Mouse (Mus musculus) MEL (cell line): ENCODE results near the gene Smchd1. TPM values are rescaled to one million over a fixed set of nuclear protein-coding genes. Genes with fewer than 3 reads are reported as not detected.

ENCODE experiments used
- DNase-seq: peaks from one replicate; pipeline ENCODE4 v3.0.0; 2011; ENCODE audit warnings: low read depth, low spot score
- H3K27ac ChIP-seq: 2 replicates; pipeline ENCODE4 v1.5.1; 2012; ENCODE audit warnings: low read depth, mild to moderate bottlenecking, control low read depth, low read length, moderate library complexity; ENCODE audit not compliant: control insufficient read depth
- H3K27me3 ChIP-seq, 2 experiments: fragments of 150-350 bp in 1 of 2; sonication (generic) in 1 of 2; 2 replicates each; pipeline ENCODE4 v1.6.1; 2012; ENCODE audit warnings: low read length in 2 of 2, mild to moderate bottlenecking in 2 of 2, improper control_type of control experiment in 1 of 2, moderate library complexity in 1 of 2; ENCODE audit not compliant: insufficient read depth in 2 of 2, control insufficient read depth in 1 of 2
- H3K36me3 ChIP-seq, 2 experiments: 2 replicates each; pipeline ENCODE4 v1.6.1; 2012 to 2014; ENCODE audit warnings: low read length in 2 of 2, improper control_type of control experiment in 1 of 2, inconsistent platforms in 1 of 2, mild to moderate bottlenecking in 1 of 2; ENCODE audit not compliant: insufficient read depth in 2 of 2, control insufficient read depth in 1 of 2
- H3K4me1 ChIP-seq, 2 experiments: fragments of 150-350 bp in 1 of 2; sonication (generic) in 1 of 2; 2 replicates each; pipeline ENCODE4 v1.6.1; 2012; ENCODE audit warnings: low read length in 2 of 2, improper control_type of control experiment in 1 of 2, mild to moderate bottlenecking in 1 of 2; ENCODE audit not compliant: insufficient read depth in 2 of 2, control insufficient read depth in 1 of 2
- H3K4me3 ChIP-seq, 2 experiments: fragments of 150-350 bp in 1 of 2; sonication (generic) in 1 of 2; 2 replicates each; pipeline ENCODE4 v1.5.1; 2012; ENCODE audit warnings: low read depth in 2 of 2, low read length in 2 of 2, mild to moderate bottlenecking in 2 of 2, moderate library complexity in 2 of 2, control low read depth in 1 of 2, improper control_type of control experiment in 1 of 2; ENCODE audit not compliant: control insufficient read depth in 1 of 2, insufficient read depth in 1 of 2
- H3K79me2 ChIP-seq: 2 replicates; pipeline ENCODE4 v1.6.1; 2012; ENCODE audit warnings: mild to moderate bottlenecking, low read length, moderate library complexity; ENCODE audit not compliant: control insufficient read depth, poor library complexity, insufficient read depth
- H3K9ac ChIP-seq: 2 replicates; pipeline ENCODE4 v1.6.1; 2012; ENCODE audit warnings: low read depth, mild to moderate bottlenecking, control low read depth, low read length, moderate library complexity; ENCODE audit not compliant: control insufficient read depth, poor library complexity, severe bottlenecking
- H3K9me3 ChIP-seq: fragments of 150-350 bp; sonication (generic); replicated peaks from 2 replicates; pipeline ENCODE4 v1.6.1; 2012; ENCODE audit warnings: mild to moderate bottlenecking, low read length, improper control_type of control experiment, moderate library complexity; ENCODE audit not compliant: insufficient read depth
- BHLHE40 ChIP-seq: IDR thresholded peaks from 2 replicates; pipeline ENCODE4 v1.6.1; 2012; ENCODE audit warnings: low read depth, mild to moderate bottlenecking, inconsistent platforms, low read length, improper control_type of control experiment, borderline replicate concordance
- CHD1 ChIP-seq: IDR thresholded peaks from 2 replicates; pipeline ENCODE4 v1.6.1; 2012; ENCODE audit warnings: low read depth, mild to moderate bottlenecking, inconsistent platforms, low read length, improper control_type of control experiment
- CHD2 ChIP-seq: IDR thresholded peaks from 2 replicates; pipeline ENCODE4 v1.6.1; 2011; ENCODE audit warnings: low read length, improper control_type of control experiment
- CTCF ChIP-seq, 3 experiments: IDR thresholded peaks in 2 of 3; conservative IDR thresholded peaks in 1 of 3; 2 replicates each; pipeline ENCODE4 v1.5.1; 2011 to 2012; ENCODE audit warnings: low read length in 3 of 3, low read depth in 2 of 3, mild to moderate bottlenecking in 2 of 3, improper control_type of control experiment in 1 of 3, inconsistent platforms in 1 of 3, mixed read lengths in 1 of 3, moderate library complexity in 1 of 3; ENCODE audit not compliant: control insufficient read depth in 1 of 3, insufficient read depth in 1 of 3, poor library complexity in 1 of 3, severe bottlenecking in 1 of 3
- GABPA ChIP-seq: IDR thresholded peaks from 2 replicates; pipeline ENCODE4 v1.6.1; 2012; ENCODE audit warnings: low read depth, mild to moderate bottlenecking, inconsistent platforms, low read length, improper control_type of control experiment, moderate library complexity
- KAT2A ChIP-seq: conservative IDR thresholded peaks from 2 replicates; pipeline ENCODE4 v1.6.1; 2012; ENCODE audit warnings: low read depth, low read length, improper control_type of control experiment, inconsistent platforms
- MAFK ChIP-seq: IDR thresholded peaks from 2 replicates; pipeline ENCODE4 v1.6.1; 2011; ENCODE audit warnings: low read depth, mild to moderate bottlenecking, low read length, improper control_type of control experiment, borderline replicate concordance
- MAX ChIP-seq: IDR thresholded peaks from 2 replicates; pipeline ENCODE4 v1.6.1; 2011; ENCODE audit warnings: low read length, improper control_type of control experiment
- MXI1 ChIP-seq: IDR thresholded peaks from 2 replicates; pipeline ENCODE4 v1.6.1; 2011; ENCODE audit warnings: mild to moderate bottlenecking, low read depth, low read length, improper control_type of control experiment
- NELFE ChIP-seq: IDR thresholded peaks from 2 replicates; pipeline ENCODE4 v1.6.1; 2011; ENCODE audit warnings: low read depth, low read length, improper control_type of control experiment
- POLR2A ChIP-seq, 2 experiments: IDR thresholded peaks; 2 replicates each; pipeline ENCODE4 v1.6.1; 2011 to 2012; ENCODE audit warnings: low read length in 2 of 2, mild to moderate bottlenecking in 2 of 2, control low read depth in 1 of 2, improper control_type of control experiment in 1 of 2, low read depth in 1 of 2, moderate library complexity in 1 of 2; ENCODE audit not compliant: control insufficient read depth in 1 of 2, insufficient read depth in 1 of 2, poor library complexity in 1 of 2
- POLR2AphosphoS2 ChIP-seq: IDR thresholded peaks from 2 replicates; pipeline ENCODE4 v1.6.1; 2011; ENCODE audit warnings: low read length, improper control_type of control experiment
- POLR2AphosphoS5 ChIP-seq: IDR thresholded peaks from 2 replicates; pipeline ENCODE4 v1.6.1; 2012; ENCODE audit warnings: low read depth, borderline replicate concordance, mild to moderate bottlenecking, inconsistent platforms, low read length, moderate library complexity, mixed read lengths
- RAD21 ChIP-seq: IDR thresholded peaks from 2 replicates; pipeline ENCODE4 v1.6.1; 2011; ENCODE audit warnings: mild to moderate bottlenecking, low read depth, low read length, improper control_type of control experiment
- RCOR1 ChIP-seq: IDR thresholded peaks from 2 replicates; pipeline ENCODE4 v1.6.1; 2012; ENCODE audit warnings: low read depth, mild to moderate bottlenecking, inconsistent platforms, low read length, improper control_type of control experiment
- SMC3 ChIP-seq: IDR thresholded peaks from 2 replicates; pipeline ENCODE4 v1.6.1; 2011; ENCODE audit warnings: low read depth, low read length, improper control_type of control experiment
- ZMIZ1 ChIP-seq: IDR thresholded peaks from 2 replicates; pipeline ENCODE4 v1.6.1; 2012; ENCODE audit warnings: low read depth, mild to moderate bottlenecking, inconsistent platforms, low read length, improper control_type of control experiment, moderate library complexity
- polyA plus RNA-seq, 2 experiments: library from polyadenylated mRNA; stranded (reverse) in 1 of 2; unstranded in 1 of 2; fragments of >175 nt in 1 of 2; fragments of >200 nt in 1 of 2; gene quantifications; 2 replicates each; pipeline versions ENCODE4 v1.2.1 to v1.2.4; 2012; ENCODE audit warnings: low replicate concordance in 2 of 2, low read depth in 1 of 2; ENCODE audit not compliant: insufficient read length in 2 of 2, insufficient read depth in 1 of 2, missing spikeins in 1 of 2
- total RNA-seq: library from RNA; depleted of rRNA; stranded (reverse); fragments of 300-350 nt; gene quantifications from 2 replicates; pipeline ENCODE4 v1.2.3, GENCODE M21; 2012

Smchd1 gene
- total and polyA plus RNA-seq, 3 experiments, result 43.6 to 164 (median 45.7) TPM

DNA sequence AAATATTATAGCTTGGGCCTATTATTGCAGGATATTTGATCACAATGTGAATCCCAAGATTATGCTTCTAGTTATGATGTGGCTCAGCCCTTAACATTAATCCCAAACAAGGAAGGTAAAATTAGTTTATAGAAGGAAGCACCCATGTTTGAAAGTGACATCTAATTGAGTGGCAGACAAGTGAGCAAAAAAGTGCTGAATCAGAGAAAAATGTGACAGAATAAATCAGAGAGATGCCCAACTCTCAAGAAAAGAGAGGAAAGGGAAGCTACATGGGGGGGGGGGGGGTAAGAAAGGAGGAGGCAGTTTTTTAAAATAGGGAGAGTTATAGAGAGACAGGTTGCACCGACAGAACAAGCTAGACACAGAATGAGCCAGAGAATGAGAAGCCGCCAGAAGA is 3.9 kb downstream of the Smchd1 start:
- H3K27ac ChIP-seq, result no peak overlapping the region
- peaks cover 9% of the 10 kb centered on the region in 2 experiments for H3K4me1 ChIP-seq
- DNase-seq, result no peak
- peaks cover 0 to 17% of the 10 kb centered on the region in 2 experiments; a peak in 3 of 4 replicates for H3K36me3 ChIP-seq
- no peaks in the 10 kb centered on the region for H3K27me3 ChIP-seq
- no peak overlapping the region for H3K4me3 ChIP-seq
- H3K9me3 ChIP-seq, result no peaks in the 10 kb centered on the region
- TF ChIP-seq MAFK, result peak; percentile 74
- no peak for TF ChIP-seq MXI1
- no peak overlapping the region for H3K9ac ChIP-seq
- H3K79me2 ChIP-seq, result peaks cover 74% of the 10 kb centered on the region

DNA sequence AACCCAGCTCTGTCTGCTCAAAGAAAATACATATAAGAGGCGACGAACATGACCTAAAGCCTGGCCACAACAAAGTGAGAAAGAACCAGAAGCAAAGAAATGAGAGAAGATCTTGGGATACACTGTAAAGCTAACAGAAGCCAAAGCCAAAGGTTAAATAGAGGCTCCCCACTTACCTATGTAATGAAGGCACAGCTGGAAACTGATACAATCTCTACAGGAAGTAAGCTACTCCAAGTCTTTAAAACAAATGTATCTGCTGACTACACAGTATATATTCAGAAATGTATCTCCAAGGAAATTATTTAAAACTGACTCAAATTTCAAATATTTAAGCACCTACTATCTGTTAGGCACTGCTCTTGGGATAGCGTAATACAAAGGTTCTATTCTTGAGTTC is 14.8 kb downstream of the Smchd1 start:
- Histone ChIP-seq H3K27me3 (no peaks in the 10 kb centered on the region), H3K4me1 (no peaks in the 10 kb centered on the region), H3K9ac (no peak overlapping the region), H3K79me2 (peaks cover 9% of the 10 kb centered on the region), H3K9me3 (no peaks in the 10 kb centered on the region)
- no peak for TF ChIP-seq CHD1
- no peak for TF ChIP-seq RAD21
- TF ChIP-seq MAX, result no peak
- TF ChIP-seq, all 39 proteins: peak for 0
- no peak for DNase-seq
- Histone ChIP-seq H3K27ac (no peak overlapping the region), H3K4me3 (no peak overlapping the region), H3K36me3 (peaks cover 0 to 17% of the 10 kb centered on the region in 2 experiments; a peak in 2 of 4 replicates)

DNA sequence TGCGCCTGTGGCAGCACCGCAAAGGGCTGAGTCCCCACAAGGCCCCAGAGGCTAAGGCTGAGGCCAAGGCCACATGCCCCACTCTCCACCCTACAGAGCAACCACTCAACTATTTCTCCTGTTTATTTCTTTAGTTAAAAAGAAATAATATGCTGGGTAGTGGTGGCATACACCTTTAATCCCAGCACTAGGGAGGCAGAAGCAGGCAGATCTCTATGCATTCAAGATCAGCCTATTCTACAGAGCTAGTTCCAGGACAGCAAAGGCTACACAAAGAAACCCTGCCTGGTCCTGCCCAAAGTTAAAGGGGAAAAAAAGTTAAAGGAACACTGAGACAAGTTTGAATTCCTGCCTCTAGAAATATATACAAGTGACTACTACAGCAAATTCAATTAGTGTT is 15.3 kb downstream of the Smchd1 start, which contains the start of gene Gm4707:
TSS of gene Gm4707 (minus strand) at position 101 of the 400 bp plus-strand sequence.
- no peak for DNase-seq
- Histone ChIP-seq H3K27ac (no peak within 1 kb of the TSS), H3K27me3 (no peaks in the 10 kb centered on the region), H3K9me3 (no peaks in the 10 kb centered on the region), H3K4me1 (no peaks in the 10 kb centered on the region), H3K79me2 (peaks cover 7% of the 10 kb centered on the region), H3K4me3 (no peak within 1 kb of the TSS), H3K36me3 (peaks cover 0 to 17% of the 10 kb centered on the region in 2 experiments; a peak in 2 of 4 replicates), H3K9ac (no peak within 1 kb of the TSS)
- TF ChIP-seq CHD2 (no peak), SMC3 (no peak), CTCF (IDR thresholded peaks at IDR 0.05 in 2 of 3, conservative IDR thresholded peaks at IDR 0.05 in 1 of 3; ENCODE audit: control insufficient read depth in 1 of 3, insufficient read depth in 1 of 3, low read depth in 2 of 3, low read length in 3 of 3, poor library complexity in 1 of 3, severe bottlenecking in 1 of 3) (no peak), KAT2A (no peak), MXI1 (no peak), ZMIZ1 (no peak), POLR2A (IDR thresholded peaks at IDR 0.05; ENCODE audit: control insufficient read depth in 1 of 2, insufficient read depth in 1 of 2, low read depth in 1 of 2, low read length in 2 of 2, poor library complexity in 1 of 2) (no peak), RCOR1 (no peak), POLR2AphosphoS2 (no peak), BHLHE40 (no peak), NELFE (no peak), POLR2AphosphoS5 (no peak), GABPA (no peak)
